Mouse (Mus musculus) liver, embryonic 14.5 days (tissue): Measurements from ENCODE around the gene Prex1.

Experiments used
- CTCF ChIP-seq: IDR thresholded peaks from 2 replicates; pipeline ENCODE4 v1.5.1; 2016; ENCODE audit warnings: antibody characterized with exemption, low read depth, control low read depth
- EP300 ChIP-seq: IDR thresholded peaks from 2 replicates; pipeline ENCODE4 v1.6.1; 2016; ENCODE audit warnings: antibody characterized with exemption, low read depth

- peak; percentile 39 for TF ChIP-seq CTCF
- no peak for TF ChIP-seq EP300
Observed at GRCm38 (mm10) chr2:166606053-166606452, 107.6 kb downstream of the Prex1 start.
